Mouse (Mus musculus): ENCODE results near the gene 2510002D24Rik. TPM values are rescaled to one million over a fixed set of nuclear protein-coding genes. Genes with fewer than 3 reads are reported as not detected.

2510002D24Rik gene
- 34.7 and 38.7 TPM in 2 replicates for polyA plus RNA-seq (2015; fragmentation: Nextera tagmentation; extraction: Ambion mirVana)

GRCm38 (mm10) chr16:18836468-18837208 lies at the start of gene 2510002D24Rik, which contains the start of gene Gm28539:
TSS of gene 2510002D24Rik (plus strand) at chr16:18836578.
TSS of gene Gm28539 (plus strand) at chr16:18836584.
- Histone ChIP-seq H3K4me2 (peak within 1 kb of the TSS; percentile 61), H3K4me3 (peak within 1 kb of the TSS; percentile 90), H3K9me3 (no peaks in the 10 kb centered on the region), H3K36me3 (peaks cover 41% of the 10 kb centered on the region), H3K9ac (peak within 1 kb of the TSS; percentile 72), H3K27ac (peak within 1 kb of the TSS; percentile 71), H3K27me3 (no peaks in the 10 kb centered on the region), H3K4me1 (no peaks in the 10 kb centered on the region)
- 1% methylated on average over 46 of the region's 46 CpGs for WGBS
- peak; percentile 93 for ATAC-seq (ENCODE audit: borderline replicate concordance, extremely low read depth, low FRiP score, low TSS enrichment)

GRCm38 (mm10) chr16:18786652-18787051 lies 49.7 kb upstream of the 2510002D24Rik start:
- Histone ChIP-seq H3K9me3 (no peaks in the 10 kb centered on the region), H3K27ac (no peak overlapping the region), H3K4me2 (no peak overlapping the region), H3K9ac (no peak overlapping the region), H3K4me3 (no peak overlapping the region), H3K36me3 (peaks cover 78% of the 10 kb centered on the region), H3K27me3 (no peaks in the 10 kb centered on the region), H3K4me1 (no peaks in the 10 kb centered on the region)
- WGBS = 89% methylated on average over 10 of the region's 10 CpGs
- 0 out of 2 replicates have a peak, but pooled peaks have one; percentile 31 for ATAC-seq (ENCODE audit: borderline replicate concordance, extremely low read depth, low FRiP score, low TSS enrichment)

GRCm38 (mm10) chr16:18788627-18789406 lies 47.6 kb upstream of the 2510002D24Rik start:
- H3K4me3 ChIP-seq = no peak overlapping the region
- H3K9ac ChIP-seq = no peak overlapping the region
- H3K27me3 ChIP-seq = no peaks in the 10 kb centered on the region
- 85% methylated on average over 10 of the region's 10 CpGs for WGBS
- ATAC-seq (ENCODE audit: borderline replicate concordance, extremely low read depth, low FRiP score, low TSS enrichment) = no peak
- no peak overlapping the region for H3K4me2 ChIP-seq
- H3K4me1 ChIP-seq = no peaks in the 10 kb centered on the region
- H3K9me3 ChIP-seq = no peaks in the 10 kb centered on the region
- peaks cover 72% of the 10 kb centered on the region for H3K36me3 ChIP-seq
- no peak overlapping the region for H3K27ac ChIP-seq

- no peak overlapping the region for H3K27ac ChIP-seq
- H3K4me2 ChIP-seq = no peak overlapping the region
- no peaks in the 10 kb centered on the region for H3K4me1 ChIP-seq
- WGBS = 90% methylated on average over 11 of the region's 11 CpGs
- H3K9ac ChIP-seq = no peak overlapping the region
- H3K27me3 ChIP-seq = no peaks in the 10 kb centered on the region
- H3K9me3 ChIP-seq = no peaks in the 10 kb centered on the region
- H3K36me3 ChIP-seq = peaks cover 74% of the 10 kb centered on the region
- no peak for ATAC-seq (ENCODE audit: borderline replicate concordance, extremely low read depth, low FRiP score, low TSS enrichment)
- no peak overlapping the region for H3K4me3 ChIP-seq
These were observed 41.0 kb upstream of the 2510002D24Rik start for GRCm38 (mm10) chr16:18795223-18795899.

- peak; percentile 44; the same call in 1 of the 2 replicates for ATAC-seq (ENCODE audit: borderline replicate concordance, extremely low read depth, low FRiP score, low TSS enrichment)
- no peaks in the 10 kb centered on the region for H3K4me1 ChIP-seq
- H3K4me2 ChIP-seq = no peak overlapping the region
- no peak overlapping the region for H3K4me3 ChIP-seq
- no peaks in the 10 kb centered on the region for H3K27me3 ChIP-seq
- H3K9ac ChIP-seq = no peak overlapping the region
- H3K27ac ChIP-seq = peak overlapping the region; percentile 49; the same call in 1 of the 2 replicates
- 77% methylated on average over 7 of the region's 7 CpGs for WGBS
- H3K36me3 ChIP-seq = peaks cover 75% of the 10 kb centered on the region
- no peaks in the 10 kb centered on the region for H3K9me3 ChIP-seq
These were observed 39.7 kb upstream of the 2510002D24Rik start for GRCm38 (mm10) chr16:18796645-18797044.

- H3K4me2 ChIP-seq = no peak overlapping the region
- H3K4me1 ChIP-seq = no peaks in the 10 kb centered on the region
- no peak overlapping the region for H3K9ac ChIP-seq
- H3K27me3 ChIP-seq = no peaks in the 10 kb centered on the region
- no peak overlapping the region for H3K4me3 ChIP-seq
- 86% methylated on average over 5 of the region's 5 CpGs for WGBS
- H3K9me3 ChIP-seq = no peaks in the 10 kb centered on the region
- peaks cover 71% of the 10 kb centered on the region for H3K36me3 ChIP-seq
- no peak overlapping the region for H3K27ac ChIP-seq
- ATAC-seq (ENCODE audit: borderline replicate concordance, extremely low read depth, low FRiP score, low TSS enrichment) = no peak
These were observed 38.2 kb upstream of the 2510002D24Rik start for GRCm38 (mm10) chr16:18798151-18798550.

GRCm38 (mm10) chr16:18798841-18799240 lies 37.5 kb upstream of the 2510002D24Rik start:
- Histone ChIP-seq H3K27me3 (no peaks in the 10 kb centered on the region), H3K27ac (no peak overlapping the region), H3K4me1 (no peaks in the 10 kb centered on the region), H3K4me2 (no peak overlapping the region), H3K36me3 (peaks cover 70% of the 10 kb centered on the region), H3K9ac (no peak overlapping the region), H3K9me3 (no peaks in the 10 kb centered on the region), H3K4me3 (no peak overlapping the region)
- ATAC-seq (ENCODE audit: borderline replicate concordance, extremely low read depth, low FRiP score, low TSS enrichment) = no peak
- 74% methylated on average over 2 of the region's 2 CpGs for WGBS

GRCm38 (mm10) chr16:18805746-18806145 lies 30.6 kb upstream of the 2510002D24Rik start:
- Histone ChIP-seq H3K27ac (no peak overlapping the region), H3K9ac (no peak overlapping the region), H3K4me3 (no peak overlapping the region), H3K4me1 (peaks cover 6% of the 10 kb centered on the region), H3K4me2 (no peak overlapping the region), H3K36me3 (peaks cover 62% of the 10 kb centered on the region), H3K27me3 (no peaks in the 10 kb centered on the region), H3K9me3 (no peaks in the 10 kb centered on the region)
- no peak for ATAC-seq (ENCODE audit: borderline replicate concordance, extremely low read depth, low FRiP score, low TSS enrichment)
- WGBS = 98% methylated on average over 2 of the region's 2 CpGs

- H3K27ac ChIP-seq = no peak overlapping the region
- H3K27me3 ChIP-seq = no peaks in the 10 kb centered on the region
- H3K9ac ChIP-seq = no peak overlapping the region
- peaks cover 45% of the 10 kb centered on the region for H3K36me3 ChIP-seq
- 92% methylated on average over 5 of the region's 5 CpGs for WGBS
- peaks cover 21% of the 10 kb centered on the region for H3K4me1 ChIP-seq
- no peak for ATAC-seq (ENCODE audit: borderline replicate concordance, extremely low read depth, low FRiP score, low TSS enrichment)
- no peak overlapping the region for H3K4me2 ChIP-seq
- H3K4me3 ChIP-seq = no peak overlapping the region
- H3K9me3 ChIP-seq = no peaks in the 10 kb centered on the region
These were observed 27.4 kb upstream of the 2510002D24Rik start for GRCm38 (mm10) chr16:18809001-18809400.

- peak overlapping the region; percentile 71 for H3K9ac ChIP-seq
- ATAC-seq (ENCODE audit: borderline replicate concordance, extremely low read depth, low FRiP score, low TSS enrichment) = peak; percentile 19
- no peaks in the 10 kb centered on the region for H3K27me3 ChIP-seq
- H3K4me1 ChIP-seq = peaks cover 21% of the 10 kb centered on the region
- WGBS = 2% methylated on average over 5 of the region's 5 CpGs
- peak overlapping the region; percentile 87 for H3K4me2 ChIP-seq
- H3K36me3 ChIP-seq = peaks cover 42% of the 10 kb centered on the region
- H3K4me3 ChIP-seq = peak overlapping the region; percentile 78
- H3K9me3 ChIP-seq = no peaks in the 10 kb centered on the region
- peak overlapping the region; percentile 76 for H3K27ac ChIP-seq
These were observed 25.3 kb upstream of the 2510002D24Rik start for GRCm38 (mm10) chr16:18811032-18811431.

GRCm38 (mm10) chr16:18811468-18812384 lies 24.7 kb upstream of the 2510002D24Rik start, which contains the start of the genes Ufd1 and Cdc45:
TSS of gene Ufd1 (plus strand) at chr16:18811779.
TSS of gene Cdc45 (minus strand) at chr16:18811987.
- Histone ChIP-seq H3K36me3 (peaks cover 42% of the 10 kb centered on the region), H3K27me3 (no peaks in the 10 kb centered on the region), H3K9me3 (no peaks in the 10 kb centered on the region), H3K4me3 (peak within 1 kb of the TSS; percentile 78), H3K4me2 (peak within 1 kb of the TSS; percentile 87), H3K27ac (peak within 1 kb of the TSS; percentile 76), H3K4me1 (peaks cover 21% of the 10 kb centered on the region), H3K9ac (peak within 1 kb of the TSS; percentile 88)
- under 1% methylated on average over 42 of the region's 42 CpGs for WGBS
- ATAC-seq (ENCODE audit: borderline replicate concordance, extremely low read depth, low FRiP score, low TSS enrichment) = peak; percentile 97
